Mouse (Mus musculus): Measurements from ENCODE around the gene Mmp23.

Gene Mmp23

GRCm38 (mm10) chr4:155601091-155601996 is 51.8 kb downstream of the Mmp23 start, which contains the start of gene Slc35e2:
Gene Slc35e2, plus strand, starts transcription at chr4:155601416.
- DNase-seq: peak; percentile 94

Data from kidney, adult 11 months (tissue).